Mouse (Mus musculus) megakaryocyte, embryonic 14.5 days (primary cell): ENCODE measurements at regions not wholly inside any gene's neighbourhood (a gene's known extent, or its start where the extent isn't known, plus 50 kb on each side); places are given as distances from the start of the nearest gene placed in this dataset.

Source experiments
- FLI1 ChIP-seq: IDR thresholded peaks from 2 replicates; pipeline ENCODE4 v1.6.1; 2012; ENCODE audit warnings: low read length, inconsistent platforms, mixed read lengths
- GATA1 ChIP-seq: IDR thresholded peaks from 3 replicates; pipeline ENCODE4 v1.6.1; 2012; ENCODE audit warnings: mixed read lengths, low read length, inconsistent platforms, borderline replicate concordance

DNA sequence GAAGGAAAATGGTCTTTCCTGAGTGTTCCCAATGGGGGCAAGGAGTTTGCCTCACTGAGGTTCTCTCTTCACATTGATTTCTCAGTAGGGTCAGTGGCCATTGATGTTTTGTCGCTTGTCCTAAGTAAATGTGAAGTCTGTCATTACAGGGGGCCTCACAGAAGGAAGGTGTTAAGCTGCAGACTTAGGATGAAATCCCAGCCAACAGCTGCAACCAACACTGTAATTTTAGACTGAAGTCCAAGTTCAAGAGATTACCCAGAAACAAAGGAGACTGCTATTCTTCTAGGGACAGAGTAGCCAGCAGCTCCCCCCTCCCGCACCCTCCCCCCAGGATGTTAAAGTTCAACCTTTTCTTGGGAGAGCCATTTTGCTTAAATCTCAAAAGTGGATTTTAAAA lies 176.0 kb downstream of the Tmsb4x start:
- TF ChIP-seq GATA1, result no peak
- TF ChIP-seq FLI1, result no peak
